Mouse (Mus musculus) right cerebral cortex, postnatal 10 days (tissue): Measurements from ENCODE around the gene Uhrf1bp1l.

Experiments
- DNase-seq, 2 experiments: peaks; one replicate each; pipeline ENCODE4 v3.0.0; 2021; ENCODE audit warnings: low spot score in 2 of 2

Gene Uhrf1bp1l

GRCm38 (mm10) chr10:89838834-89839233 lies 94.0 kb downstream of the Uhrf1bp1l start:
- no peak for DNase-seq

GRCm38 (mm10) chr10:89850951-89851350 lies 106.2 kb downstream of the Uhrf1bp1l start:
- DNase-seq, result no peak

GRCm38 (mm10) chr10:89855251-89855875 lies 110.6 kb downstream of the Uhrf1bp1l start:
- DNase-seq, result peak; percentile 62 to 71

- peak; percentile 70 to 71 for DNase-seq
These were observed 111.5 kb downstream of the Uhrf1bp1l start for GRCm38 (mm10) chr10:89856286-89856685.

DNA sequence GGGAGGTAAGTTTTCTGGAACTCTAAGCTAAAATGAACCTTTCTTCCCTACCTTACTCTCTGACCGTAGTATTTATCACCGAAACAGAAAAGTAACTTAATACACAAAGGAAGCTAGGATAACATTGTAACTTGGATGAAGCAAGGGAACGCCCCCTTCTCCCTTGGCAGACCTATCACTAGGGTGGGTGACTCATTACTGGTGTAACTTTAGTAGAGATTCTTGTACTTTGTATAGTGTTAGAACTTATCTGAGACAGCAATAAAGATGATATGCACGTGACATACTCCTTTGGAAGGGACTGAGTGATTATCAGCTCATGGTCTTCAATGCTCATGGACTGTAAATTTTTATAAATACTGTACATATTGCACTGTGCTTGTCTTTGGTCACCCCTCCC lies 123.4 kb downstream of the Uhrf1bp1l start:
- no peak for DNase-seq

GRCm38 (mm10) chr10:89868836-89869235 lies 124.0 kb downstream of the Uhrf1bp1l start:
- DNase-seq, result no peak
